Mouse (Mus musculus): ENCODE data around the gene Atp6v1a. TPM values are rescaled to one million over a fixed set of nuclear protein-coding genes. Genes with fewer than 3 reads are reported as not detected.

Atp6v1a gene
- polyA plus RNA-seq, 1 experiment from 2014 or later: 46.2 TPM

GRCm38 (mm10) chr16:44103806-44104766 lies 35.4 kb downstream of the Atp6v1a start:
- Histone ChIP-seq H3K4me1 (no peaks in the 10 kb centered on the region), H3K27me3 (no peaks in the 10 kb centered on the region), H3K4me3 (no peak overlapping the region), H3K27ac (peak overlapping the region; percentile 28; the same call in 1 of the 2 replicates), H3K4me2 (replicated peaks) (no peak overlapping the region), H3K9me3 (no peaks in the 10 kb centered on the region), H3K36me3 (peaks cover 68% of the 10 kb centered on the region), H3K9ac (no peak overlapping the region)
- ATAC-seq (ENCODE audit: low FRiP score, low read depth): no peak
- 85% methylated on average over 18 of the region's 18 CpGs for WGBS

GRCm38 (mm10) chr16:44102925-44103324 lies 36.6 kb downstream of the Atp6v1a start:
- Histone ChIP-seq H3K27me3 (no peaks in the 10 kb centered on the region), H3K27ac (no peak overlapping the region), H3K4me2 (replicated peaks) (no peak overlapping the region), H3K4me1 (no peaks in the 10 kb centered on the region), H3K9me3 (no peaks in the 10 kb centered on the region), H3K36me3 (peaks cover 67% of the 10 kb centered on the region), H3K9ac (no peak overlapping the region), H3K4me3 (no peak overlapping the region)
- no peak for ATAC-seq (ENCODE audit: low FRiP score, low read depth)
- 94% methylated on average over 2 of the region's 2 CpGs for WGBS

GRCm38 (mm10) chr16:44101181-44101710 lies 38.3 kb downstream of the Atp6v1a start:
- H3K4me2 ChIP-seq (replicated peaks): no peak overlapping the region
- no peaks in the 10 kb centered on the region for H3K4me1 ChIP-seq
- H3K4me3 ChIP-seq: no peak overlapping the region
- H3K27ac ChIP-seq: no peak overlapping the region
- H3K9ac ChIP-seq: no peak overlapping the region
- ATAC-seq (ENCODE audit: low FRiP score, low read depth): no peak
- no peaks in the 10 kb centered on the region for H3K27me3 ChIP-seq
- peaks cover 65% of the 10 kb centered on the region for H3K36me3 ChIP-seq
- WGBS: 86% methylated on average over 12 of the region's 12 CpGs
- H3K9me3 ChIP-seq: no peaks in the 10 kb centered on the region

- Histone ChIP-seq H3K27me3 (no peaks in the 10 kb centered on the region), H3K4me2 (replicated peaks) (no peak overlapping the region), H3K9ac (no peak overlapping the region), H3K27ac (no peak overlapping the region), H3K9me3 (no peaks in the 10 kb centered on the region), H3K4me3 (no peak overlapping the region), H3K4me1 (no peaks in the 10 kb centered on the region), H3K36me3 (peaks cover 77% of the 10 kb centered on the region)
- WGBS: 91% methylated on average over 7 of the region's 7 CpGs
- ATAC-seq (ENCODE audit: low FRiP score, low read depth): no peak
Measured at GRCm38 (mm10) chr16:44099377-44099776, 40.1 kb downstream of the Atp6v1a start.

GRCm38 (mm10) chr16:44087650-44088049 lies 51.9 kb downstream of the Atp6v1a start:
- Histone ChIP-seq H3K27me3 (no peaks in the 10 kb centered on the region), H3K4me1 (no peaks in the 10 kb centered on the region), H3K9me3 (no peaks in the 10 kb centered on the region), H3K36me3 (peaks cover 81% of the 10 kb centered on the region), H3K27ac (no peak overlapping the region), H3K4me2 (replicated peaks) (no peak overlapping the region), H3K9ac (no peak overlapping the region), H3K4me3 (no peak overlapping the region)
- WGBS: 76% methylated on average over 2 of the region's 2 CpGs
- no peak for ATAC-seq (ENCODE audit: low FRiP score, low read depth)

DNA sequence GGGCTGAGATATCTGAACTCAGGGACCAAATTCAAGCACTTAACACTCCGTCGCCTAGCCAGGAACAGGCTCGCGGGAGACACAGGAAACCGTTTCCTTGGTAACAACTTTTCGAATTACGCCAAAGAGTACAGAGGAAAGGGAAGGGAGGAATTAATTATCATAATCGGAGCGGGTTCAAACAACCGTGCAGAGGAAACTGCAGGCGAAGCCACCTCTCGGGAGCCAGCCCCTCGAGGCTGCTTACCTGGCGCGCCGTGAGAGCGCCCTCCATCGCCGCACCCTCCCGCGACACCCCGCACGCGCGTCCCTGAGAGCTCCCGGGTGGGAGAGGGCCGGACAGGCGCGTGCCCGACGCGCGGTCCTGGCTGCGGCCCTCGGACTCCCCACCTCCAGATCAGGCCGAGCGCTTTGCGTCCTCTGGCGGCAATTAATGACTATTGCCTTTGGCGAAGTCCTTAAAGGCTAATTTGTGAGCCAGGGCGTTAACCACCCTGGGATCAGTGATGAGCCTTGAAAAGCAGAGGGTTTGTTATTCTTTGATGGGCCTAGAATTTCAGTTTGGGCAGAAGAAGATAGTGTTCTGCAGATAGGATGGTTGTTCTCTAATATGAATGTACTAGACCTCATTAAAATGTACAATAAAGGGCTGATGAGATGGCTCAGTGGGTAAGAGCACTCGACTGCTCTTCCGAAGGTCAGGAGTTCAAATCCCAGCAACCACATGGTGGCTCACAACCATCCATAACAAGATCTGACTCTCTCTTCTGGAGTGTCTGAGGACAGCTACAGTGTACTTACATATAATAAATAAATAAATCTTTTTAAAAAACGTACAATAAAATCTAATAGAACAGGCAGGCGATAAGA lies 76.2 kb downstream of the Atp6v1a start, which contains the start of gene Gramd1c:
Gramd1c (minus strand) TSS at position 321 of the 870 bp plus-strand sequence.
- peak; percentile 87 for ATAC-seq (ENCODE audit: low FRiP score, low read depth)
- WGBS: 6% methylated on average over 45 of the region's 45 CpGs
- no peak within 1 kb of the TSS for H3K27ac ChIP-seq

GRCm38 (mm10) chr16:44061341-44061740 lies 78.2 kb downstream of the Atp6v1a start:
- no peak overlapping the region for H3K9ac ChIP-seq
- H3K9me3 ChIP-seq: no peaks in the 10 kb centered on the region
- H3K4me2 ChIP-seq (replicated peaks): no peak overlapping the region
- H3K27ac ChIP-seq: no peak overlapping the region
- H3K4me1 ChIP-seq: peaks cover 7% of the 10 kb centered on the region
- H3K27me3 ChIP-seq: no peaks in the 10 kb centered on the region
- H3K36me3 ChIP-seq: no peaks in the 10 kb centered on the region
- 93% methylated on average over 15 of the region's 15 CpGs for WGBS
- ATAC-seq (ENCODE audit: low FRiP score, low read depth): no peak
- H3K4me3 ChIP-seq: no peak overlapping the region

More for the DNA sequence above, 76.2 kb downstream of the Atp6v1a start, which contains the start of gene Gramd1c:
- no peaks in the 10 kb centered on the region for H3K36me3 ChIP-seq
- peak within 1 kb of the TSS; percentile 73 for H3K9ac ChIP-seq
- no peaks in the 10 kb centered on the region for H3K27me3 ChIP-seq
- H3K4me1 ChIP-seq: peaks cover 4% of the 10 kb centered on the region
- H3K4me3 ChIP-seq: peak within 1 kb of the TSS; percentile 64
- H3K9me3 ChIP-seq: no peaks in the 10 kb centered on the region
- peak within 1 kb of the TSS; percentile 70 for H3K4me2 ChIP-seq (replicated peaks)

- Histone ChIP-seq H3K27me3 (no peaks in the 10 kb centered on the region), H3K4me1 (peaks cover 7% of the 10 kb centered on the region), H3K4me2 (replicated peaks) (no peak overlapping the region), H3K9ac (no peak overlapping the region), H3K9me3 (no peaks in the 10 kb centered on the region), H3K27ac (no peak overlapping the region), H3K4me3 (no peak overlapping the region), H3K36me3 (no peaks in the 10 kb centered on the region)
- WGBS: 91% methylated on average over 18 of the region's 18 CpGs
- no peak for ATAC-seq (ENCODE audit: low FRiP score, low read depth)
Measured at GRCm38 (mm10) chr16:44060604-44061286, 78.8 kb downstream of the Atp6v1a start.

DNA sequence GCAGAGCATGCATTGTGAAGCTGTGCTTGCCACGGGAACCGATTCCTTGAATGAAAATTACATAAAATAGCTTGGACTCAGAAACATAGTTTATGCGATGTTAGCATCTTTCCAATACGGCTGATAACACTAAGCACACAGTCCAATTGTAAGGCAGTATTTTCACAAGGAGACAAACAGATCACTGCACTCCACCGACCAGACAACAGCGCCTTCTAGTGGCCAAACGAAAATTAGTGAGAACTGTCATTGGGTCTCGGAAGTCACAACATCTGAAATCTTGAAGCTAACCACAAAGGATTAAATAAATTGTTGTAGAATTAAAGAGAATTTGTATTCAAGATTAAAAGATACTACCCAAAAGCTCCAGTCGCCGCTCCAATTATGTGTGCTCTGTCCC lies 80.8 kb downstream of the Atp6v1a start:
- H3K27ac ChIP-seq: no peak overlapping the region
- no peak overlapping the region for H3K4me2 ChIP-seq (replicated peaks)
- H3K4me1 ChIP-seq: peaks cover 11% of the 10 kb centered on the region
- WGBS: 23% methylated on average over 10 of the region's 10 CpGs
- H3K27me3 ChIP-seq: no peaks in the 10 kb centered on the region
- no peaks in the 10 kb centered on the region for H3K36me3 ChIP-seq
- ATAC-seq (ENCODE audit: low FRiP score, low read depth): peak; percentile 41; the same call in 1 of the 2 replicates
- H3K9ac ChIP-seq: no peak overlapping the region
- H3K4me3 ChIP-seq: no peak overlapping the region
- H3K9me3 ChIP-seq: no peaks in the 10 kb centered on the region

GRCm38 (mm10) chr16:44055766-44056165 lies 83.7 kb downstream of the Atp6v1a start:
- no peak overlapping the region for H3K4me2 ChIP-seq (replicated peaks)
- H3K36me3 ChIP-seq: no peaks in the 10 kb centered on the region
- 65% methylated on average over 8 of the region's 8 CpGs for WGBS
- peaks cover 15% of the 10 kb centered on the region for H3K4me1 ChIP-seq
- ATAC-seq (ENCODE audit: low FRiP score, low read depth): no peak
- H3K9me3 ChIP-seq: no peaks in the 10 kb centered on the region
- H3K9ac ChIP-seq: no peak overlapping the region
- H3K27ac ChIP-seq: no peak overlapping the region
- no peak overlapping the region for H3K4me3 ChIP-seq
- H3K27me3 ChIP-seq: no peaks in the 10 kb centered on the region

GRCm38 (mm10) chr16:44053265-44053664 lies 86.2 kb downstream of the Atp6v1a start:
- no peak overlapping the region for H3K4me2 ChIP-seq (replicated peaks)
- peak; percentile 32; the same call in 1 of the 2 replicates for ATAC-seq (ENCODE audit: low FRiP score, low read depth)
- WGBS: 9% methylated on average over 6 of the region's 6 CpGs
- H3K9me3 ChIP-seq: no peaks in the 10 kb centered on the region
- H3K36me3 ChIP-seq: no peaks in the 10 kb centered on the region
- no peak overlapping the region for H3K27ac ChIP-seq
- no peak overlapping the region for H3K9ac ChIP-seq
- no peaks in the 10 kb centered on the region for H3K27me3 ChIP-seq
- H3K4me1 ChIP-seq: peaks cover 11% of the 10 kb centered on the region
- no peak overlapping the region for H3K4me3 ChIP-seq

Measured in limb, embryonic 13.5 days (tissue).